Mouse (Mus musculus): ENCODE measurements at regions not wholly inside any gene's neighbourhood (a gene's known extent, or its start where the extent isn't known, plus 50 kb on each side); places are given as distances from the start of the nearest gene placed in this dataset.

GRCm38 (mm10) chr3:110460192-110460591 lies 209.4 kb upstream of the Prmt6 start:
- no peak for DNase-seq (ENCODE audit: low read depth, low spot score)

GRCm38 (mm10) chr3:110458900-110459299 lies 208.1 kb upstream of the Prmt6 start:
- no peak for DNase-seq (ENCODE audit: low read depth, low spot score)

- peak; percentile 8 for DNase-seq (ENCODE audit: low read depth, low spot score)
Measured at GRCm38 (mm10) chr3:110452470-110452869, 201.7 kb upstream of the Prmt6 start.

Data from brain, adult 2 months (tissue).